ENCODE assay signal across 10 mouse cellular contexts in the genomic region with DNA sequence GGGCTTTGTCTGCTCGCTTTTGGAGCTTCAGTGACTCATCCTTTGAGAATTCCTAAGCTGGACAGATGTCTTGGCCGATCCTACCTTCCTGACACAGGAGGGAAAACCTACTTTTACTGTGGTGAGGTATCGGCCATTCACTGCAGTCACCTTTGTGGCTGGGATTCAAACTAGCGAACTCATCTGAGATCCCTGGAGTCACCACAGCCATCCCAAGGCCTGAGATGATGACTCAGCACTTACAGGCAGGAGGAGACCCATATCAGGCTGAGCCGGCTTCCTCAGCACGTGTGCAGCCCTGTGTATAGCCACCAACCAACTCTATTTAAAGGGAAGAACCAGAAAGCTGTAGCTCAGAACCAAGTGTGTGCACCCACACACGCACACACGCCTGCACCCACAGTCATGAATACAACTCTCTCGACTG. TPM values are rescaled to one million over a fixed set of nuclear protein-coding genes. Genes with fewer than 3 reads are reported as not detected.
DNase-seq lines count a peak whose midpoint lies in the region; ATAC-seq lines count a peak whose summit lies in the region.
"Had no signal": no experiment of that assay in that cellular context is flagged by ENCODE, and none has a peak within 500 bp of the region (broad histone marks: within the 10 kb centered on the region; RNA-seq: fewer than 3 reads in every experiment).

No protein-coding gene starts in this region.

- H3K4me1 ChIP-seq in megakaryocyte, embryonic 14.5 days, result peaks cover 91% of the 10 kb centered on the region
- H3K4me1 ChIP-seq in forebrain, embryonic 13.5 days, result peaks cover 29% of the 10 kb centered on the region
- peaks cover 31% of the 10 kb centered on the region for H3K4me1 ChIP-seq in forebrain, embryonic 12.5 days

- no peaks in the 10 kb centered on the region for H3K27me3 ChIP-seq in megakaryocyte, embryonic 14.5 days (replicated peaks)
- H3K27me3 ChIP-seq in forebrain, embryonic 13.5 days, result no peaks in the 10 kb centered on the region
- no peaks in the 10 kb centered on the region for H3K27me3 ChIP-seq in forebrain, embryonic 12.5 days

- no peak for ATAC-seq in megakaryocyte, adult 5-6 weeks (ENCODE audit: poor library complexity, severe bottlenecking)
- ATAC-seq in forebrain, embryonic 13.5 days, result no peak
- no peak for ATAC-seq in forebrain, embryonic 12.5 days (ENCODE audit: low FRiP score)

- DNase-seq in adrenal gland, postnatal 25 days, result peak; percentile 47
- peak; percentile 82 to 83 for DNase-seq in left cerebral cortex, adult 9 months (ENCODE audit: low spot score in 2 of 2)
- DNase-seq in right cerebral cortex, postnatal 36 days (ENCODE audit: low spot score in 2 of 2), result peak; percentile 80 to 89
- DNase-seq in heart, postnatal 25 days (ENCODE audit: low spot score), result no peak
- DNase-seq: cerebellum, postnatal 25 days had no signal

- H3K9me3 ChIP-seq in megakaryocyte, embryonic 14.5 days, result no peaks in the 10 kb centered on the region
- H3K9me3 ChIP-seq in forebrain, embryonic 13.5 days (replicated peaks), result no peaks in the 10 kb centered on the region
- no peaks in the 10 kb centered on the region for H3K9me3 ChIP-seq in forebrain, embryonic 12.5 days
- H3K9me3 ChIP-seq: hindbrain, embryonic 10.5 days had no signal

- no peak overlapping the region for H3K9ac ChIP-seq in forebrain, embryonic 13.5 days
- H3K9ac ChIP-seq in forebrain, embryonic 12.5 days, result no peak overlapping the region

- H3K36me3 ChIP-seq in megakaryocyte, embryonic 14.5 days (replicated peaks; ENCODE audit: low read length), result peaks cover 17% of the 10 kb centered on the region
- H3K36me3 ChIP-seq in forebrain, embryonic 13.5 days (ENCODE audit: poor library complexity, severe bottlenecking), result no peaks in the 10 kb centered on the region
- H3K36me3 ChIP-seq in forebrain, embryonic 12.5 days (replicated peaks), result no peaks in the 10 kb centered on the region
- H3K36me3 ChIP-seq: hindbrain, embryonic 10.5 days had no signal

- intact Hi-C loops in heart, postnatal 25 days (cut with DNase I), result loop anchor here (10.0 kb wide), 1 partner anchor 194 kb away; a partner anchor contains a TSS

- WGBS in forebrain, embryonic 13.5 days, result 82% methylated on average over 9 of the region's 9 CpGs
- WGBS in forebrain, embryonic 12.5 days, result 84% methylated on average over 9 of the region's 9 CpGs

- peak overlapping the region; percentile 81 for H3K4me3 ChIP-seq in megakaryocyte, embryonic 14.5 days (replicated peaks)
- H3K4me3 ChIP-seq in forebrain, embryonic 13.5 days, result no peak overlapping the region
- no peak overlapping the region for H3K4me3 ChIP-seq in forebrain, embryonic 12.5 days (replicated peaks)
- H3K4me3 ChIP-seq: hindbrain, embryonic 10.5 days had no signal

- no peak overlapping the region for H3K27ac ChIP-seq in forebrain, embryonic 13.5 days
- no peak overlapping the region for H3K27ac ChIP-seq in forebrain, embryonic 12.5 days
- H3K27ac ChIP-seq: hindbrain, embryonic 10.5 days had no signal

- no peak overlapping the region for H3K4me2 ChIP-seq in forebrain, embryonic 13.5 days
- no peak overlapping the region for H3K4me2 ChIP-seq in forebrain, embryonic 12.5 days

RNA-seq across cellular contexts. Expression of a gene that starts 2.0 kb away (rescaled TPM):
- 18.2 and 77.1 TPM in 2 replicates for polyA plus RNA-seq in megakaryocyte, embryonic 14.5 days (2012; ENCODE audit: insufficient read depth, low replicate concordance)
- 41.5 and 45.2 TPM in 2 replicates for total RNA-seq in megakaryocyte, adult 5-6 weeks (2015)
- 26.3 and 28.5 TPM in 2 replicates for total RNA-seq in megakaryocyte, adult 5-6 weeks (2017)
- 1,323 and 1,340 TPM in 2 replicates for total RNA-seq in adrenal gland, postnatal 25 days (2021)
- 16.9 and 17.3 TPM in 2 replicates for polyA plus RNA-seq in forebrain, embryonic 13.5 days (2015; fragmentation: Nextera tagmentation; extraction: Ambion mirVana)
- polyA plus RNA-seq in forebrain, embryonic 12.5 days (2016; fragmentation: Nextera tagmentation; extraction: Ambion mirVana), result 12.1 and 15.3 TPM in 2 replicates
- 10 to 100 TPM; 30.4 to 41.5 TPM for total RNA-seq in heart, postnatal 25 days (2021)

Comparison
In these comparisons a context has a peak if more than half of its experiments do, and no peak if none do; other contexts are left out.
1. RNA of a gene that starts 2.0 kb away (total RNA-seq): 1,323 to 1,340 TPM in adrenal gland, postnatal 25 days; 30.4 to 41.5 TPM in heart, postnatal 25 days and 26.3 to 45.2 TPM in megakaryocyte, adult 5-6 weeks; every median in the first group is over 10 times any median in the second.